Mouse (Mus musculus) midbrain, postnatal 0 days (tissue): Measurements from ENCODE around the gene Nfkbib. TPM values are rescaled to one million over a fixed set of nuclear protein-coding genes. Genes with fewer than 3 reads are reported as not detected.

ENCODE experiments used
- ATAC-seq: fragments of 200-750 bp; cut with Nextera tagmentation; 2 replicates; pipeline ENCODE4 v1.8.0; 2017; ENCODE audit warnings: moderate number of reproducible peaks, mild to moderate bottlenecking, moderate TSS enrichment, moderate library complexity; ENCODE audit not compliant: low FRiP score
- DNase-seq: peaks from one replicate; pipeline ENCODE4 v3.0.0-alpha.2; 2015; ENCODE audit warnings: low spot score
- H3K27ac ChIP-seq: fragments of 300-500 bp; sonication (generic); 2 replicates; pipeline ENCODE4 v1.5.1; 2014; ENCODE audit warnings: low read depth, mild to moderate bottlenecking, low read length, mixed read lengths
- H3K27me3 ChIP-seq: fragments of 300-500 bp; sonication (generic); 2 replicates; pipeline ENCODE4 v1.6.1; 2014; ENCODE audit warnings: low read length, control low read depth, mixed read lengths; ENCODE audit not compliant: insufficient read depth
- H3K36me3 ChIP-seq: fragments of 300-500 bp; sonication (generic); 2 replicates; pipeline ENCODE4 v1.6.1; 2014; ENCODE audit warnings: low read length, control low read depth, mixed read lengths; ENCODE audit not compliant: insufficient read depth
- H3K4me1 ChIP-seq: fragments of 300-500 bp; sonication (generic); 2 replicates; pipeline ENCODE4 v1.6.1; 2014; ENCODE audit warnings: mild to moderate bottlenecking, control low read depth, antibody characterized with exemption, low read length, mixed read lengths; ENCODE audit not compliant: insufficient read depth
- H3K4me2 ChIP-seq: fragments of 300-500 bp; sonication (generic); 2 replicates; pipeline ENCODE4 v1.6.1; 2014; ENCODE audit warnings: low read depth, mild to moderate bottlenecking, low read length, mixed read lengths; ENCODE audit not compliant: poor library complexity, severe bottlenecking
- H3K4me3 ChIP-seq: fragments of 300-500 bp; sonication (generic); 2 replicates; pipeline ENCODE4 v1.5.1; 2014; ENCODE audit warnings: low read depth, mild to moderate bottlenecking, low read length, moderate library complexity
- H3K9ac ChIP-seq: fragments of 300-500 bp; sonication (generic); replicated peaks from 2 replicates; pipeline ENCODE4 v1.6.1; 2014; ENCODE audit warnings: mild to moderate bottlenecking, low read length, moderate library complexity, mixed read lengths; ENCODE audit not compliant: poor library complexity, severe bottlenecking
- H3K9me3 ChIP-seq: fragments of 300-500 bp; sonication (generic); 2 replicates; pipeline ENCODE4 v1.6.1; 2016; ENCODE audit warnings: low read length, control low read depth
- CTCF ChIP-seq: IDR thresholded peaks from 2 replicates; pipeline ENCODE4 v1.5.1; 2016; ENCODE audit warnings: antibody characterized with exemption, mild to moderate bottlenecking
- WGBS: fragments of 180-500 bp; shearing (Covaris S2); extraction: QIAGEN DNeasy Blood & Tissue Kit; methylation state at CpG from one replicate; pipeline ENCODE4 v1.1.7; 2014; 5-methylcytosine and 5-hydroxymethylcytosine counted together
- polyA plus RNA-seq: library from polyadenylated mRNA; unstranded; fragments of >200 nt; fragmentation: Nextera tagmentation; extraction: Ambion mirVana; gene quantifications from 2 replicates; pipeline ENCODE4 v1.2.1, GENCODE M21; 2015
- total RNA-seq: library from RNA; depleted of rRNA; stranded (reverse); fragments of >200 nt; gene quantifications from 2 replicates; pipeline ENCODE4 v1.2.3, GENCODE M21; 2014

The Nfkbib gene
- total and polyA plus RNA-seq, 2 experiments from 2014 or later, result 19.7 to 58.5 TPM

DNA sequence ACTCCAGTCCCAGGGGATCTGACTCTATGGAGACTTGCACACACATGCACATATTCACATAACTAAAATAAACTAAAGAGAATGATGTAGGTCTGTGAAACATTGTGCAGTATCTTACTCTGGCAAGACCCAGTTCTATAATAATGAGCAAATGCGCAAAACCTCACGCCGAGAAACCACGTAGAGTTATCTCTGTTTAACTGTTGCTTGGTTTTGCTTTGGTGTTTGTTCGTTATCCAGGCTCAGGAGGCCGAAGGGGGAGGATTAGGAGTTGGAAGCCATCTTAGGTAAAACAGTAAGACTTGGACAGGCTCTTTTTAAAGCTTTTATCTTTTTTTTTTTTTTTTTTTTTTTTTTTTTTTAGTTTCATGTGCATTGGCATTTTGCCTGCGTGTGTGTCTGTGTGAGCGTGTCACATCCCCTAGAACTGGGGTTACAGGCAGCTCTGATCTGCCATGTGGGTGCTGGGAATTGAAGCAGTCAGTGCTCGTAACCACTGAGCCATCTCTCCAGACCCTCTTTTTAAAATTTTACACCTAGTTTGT, 2.2 kb upstream of the Nfkbib start:
- no peak overlapping the region for H3K27ac ChIP-seq
- H3K4me1 ChIP-seq, result peaks cover 17% of the 10 kb centered on the region; the same call in 1 of the 2 replicates
- no peak overlapping the region for H3K9ac ChIP-seq
- no peak for ATAC-seq
- H3K4me3 ChIP-seq, result no peak overlapping the region
- H3K27me3 ChIP-seq, result no peaks in the 10 kb centered on the region
- no peak for DNase-seq
- H3K36me3 ChIP-seq, result 0 out of 2 replicates have a peak, but pooled peaks cover 5% of the 10 kb centered on the region
- no peaks in the 10 kb centered on the region for H3K9me3 ChIP-seq
- H3K4me2 ChIP-seq, result no peak overlapping the region
- 92% methylated on average over 9 of the region's 9 CpGs for WGBS
- TF ChIP-seq CTCF, result no peak

DNA sequence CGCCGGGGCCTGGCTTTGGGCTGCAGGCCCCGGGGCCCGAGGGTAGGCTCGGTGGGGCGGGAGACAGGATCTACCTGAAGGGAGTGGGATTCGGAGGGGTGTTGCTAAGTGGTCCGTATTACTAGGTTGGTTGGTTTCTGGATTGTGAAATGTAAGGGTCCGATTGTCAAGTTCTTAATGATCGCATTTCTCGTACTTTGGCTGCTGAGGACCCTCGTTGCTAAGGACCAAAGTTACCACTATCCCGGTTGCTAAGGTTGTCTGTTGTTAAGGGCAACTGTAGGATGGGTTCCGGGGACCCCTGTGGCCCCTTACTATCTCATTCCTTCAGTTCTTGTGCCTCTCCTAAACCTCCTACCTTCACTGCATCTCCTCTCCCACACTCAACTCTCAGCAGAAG, 402 bp downstream of the Nfkbib start:
- peak overlapping the region; percentile 53 for H3K4me2 ChIP-seq
- peaks cover 17% of the 10 kb centered on the region; the same call in 1 of the 2 replicates for H3K4me1 ChIP-seq
- ATAC-seq, result peak; percentile 12; the same call in 1 of the 2 replicates
- WGBS, result under 1% methylated on average over 14 of the region's 14 CpGs
- H3K9me3 ChIP-seq, result no peaks in the 10 kb centered on the region
- H3K36me3 ChIP-seq, result peaks cover 4% of the 10 kb centered on the region
- H3K9ac ChIP-seq, result peak overlapping the region; percentile 55
- DNase-seq, result no peak
- TF ChIP-seq CTCF, result no peak
- no peaks in the 10 kb centered on the region for H3K27me3 ChIP-seq
- H3K4me3 ChIP-seq, result peak overlapping the region; percentile 72
- H3K27ac ChIP-seq, result no peak overlapping the region

DNA sequence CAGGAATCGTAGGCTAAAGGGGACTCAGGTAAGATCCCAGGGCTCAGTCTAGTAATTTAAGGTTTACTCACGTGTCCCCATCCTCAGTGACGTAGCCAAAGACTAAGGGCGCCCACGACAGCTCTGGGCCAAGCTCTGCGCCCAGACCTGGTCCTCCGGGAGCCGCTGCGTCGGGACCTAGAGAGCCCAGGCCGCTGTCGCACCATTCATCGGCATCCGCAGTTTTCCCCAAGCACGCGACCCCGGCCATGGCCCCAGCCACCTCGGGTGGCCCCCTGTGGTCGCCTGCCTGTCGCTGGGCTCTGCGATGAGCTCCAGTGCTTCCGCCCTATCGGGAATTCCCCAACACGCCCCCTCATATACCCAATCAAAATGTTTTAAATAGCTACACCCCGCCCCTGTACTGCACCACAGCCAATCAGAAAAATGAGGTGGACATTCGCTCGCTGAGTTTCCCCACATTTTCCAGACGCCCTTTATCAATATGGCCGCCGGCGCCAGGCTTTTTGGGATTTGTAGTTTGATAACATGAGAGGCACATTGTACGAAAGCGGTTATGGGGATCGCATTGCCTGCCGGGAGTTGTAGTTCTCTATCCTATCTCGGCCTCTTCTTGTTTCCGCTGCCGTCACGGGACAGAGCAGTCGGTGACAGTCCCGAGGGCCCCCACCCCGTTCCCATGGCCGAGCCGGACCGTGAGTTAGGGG, 986 bp downstream of the Nfkbib start, which contains the start of gene Sirt2:
TSS of gene Sirt2 (plus strand) at position 563 of the 707 bp plus-strand sequence.
- WGBS, result under 1% methylated on average over 45 of the region's 45 CpGs
- Histone ChIP-seq H3K9ac (peak within 1 kb of the TSS; percentile 64), H3K27ac (no peak within 1 kb of the TSS), H3K9me3 (no peaks in the 10 kb centered on the region), H3K27me3 (no peaks in the 10 kb centered on the region), H3K4me3 (peak within 1 kb of the TSS; percentile 72), H3K4me2 (peak within 1 kb of the TSS; percentile 68), H3K4me1 (peaks cover 17% of the 10 kb centered on the region; the same call in 1 of the 2 replicates), H3K36me3 (peaks cover 8% of the 10 kb centered on the region)
- peak; percentile 42; the same call in 1 of the 2 replicates for TF ChIP-seq CTCF
- DNase-seq (peak; percentile 99), ATAC-seq (peak; percentile 98)

DNA sequence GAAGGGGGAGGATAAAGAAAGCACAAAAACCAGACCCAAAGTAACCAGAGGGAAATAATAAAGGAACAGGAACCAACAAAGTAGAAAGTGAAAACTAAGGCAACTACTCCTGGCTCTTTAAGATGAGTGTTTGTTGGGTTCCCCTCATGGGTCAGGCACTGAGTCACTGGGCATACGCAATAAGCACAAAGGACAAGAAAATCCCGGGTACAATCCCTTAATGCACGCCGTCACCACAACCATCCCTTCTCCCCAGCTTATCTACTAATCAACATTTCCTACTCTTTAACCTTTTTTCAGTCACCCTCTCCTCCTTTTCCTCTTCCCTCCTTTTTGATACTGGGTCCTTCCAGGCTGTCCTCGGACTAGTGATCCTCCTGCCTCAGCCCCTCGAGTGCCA, 2.1 kb downstream of the Nfkbib start:
- peaks cover 17% of the 10 kb centered on the region; the same call in 1 of the 2 replicates for H3K4me1 ChIP-seq
- no peaks in the 10 kb centered on the region for H3K27me3 ChIP-seq
- no peak overlapping the region for H3K9ac ChIP-seq
- TF ChIP-seq CTCF, result no peak
- H3K4me2 ChIP-seq, result peak overlapping the region; percentile 68
- DNase-seq (no peak), ATAC-seq (no peak)
- WGBS, result 83% methylated on average over 6 of the region's 6 CpGs
- H3K27ac ChIP-seq, result no peak overlapping the region
- H3K36me3 ChIP-seq, result peaks cover 16% of the 10 kb centered on the region
- no peaks in the 10 kb centered on the region for H3K9me3 ChIP-seq
- H3K4me3 ChIP-seq, result peak overlapping the region; percentile 72

DNA sequence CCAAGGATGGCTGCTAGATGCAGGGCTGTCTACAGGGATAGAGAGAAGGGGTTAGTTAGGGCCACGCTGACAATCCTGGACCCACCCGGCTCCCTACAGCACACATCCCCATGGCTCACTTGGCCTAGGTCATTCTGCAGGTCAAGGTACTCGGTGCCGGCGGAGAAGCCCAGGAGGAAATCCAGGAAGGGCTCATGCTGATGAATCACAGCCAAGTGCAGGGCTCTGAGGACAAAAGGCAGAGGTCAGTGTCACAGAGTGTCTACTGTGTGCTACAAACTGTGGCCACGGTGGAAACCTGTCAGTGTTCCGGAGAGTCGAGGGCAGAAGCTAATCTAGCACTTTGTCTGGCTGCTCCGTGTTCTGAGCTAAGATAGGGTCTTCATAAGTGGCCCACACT, 5.4 kb downstream of the Nfkbib start:
- Histone ChIP-seq H3K27me3 (no peaks in the 10 kb centered on the region), H3K36me3 (peaks cover 35% of the 10 kb centered on the region), H3K9me3 (no peaks in the 10 kb centered on the region), H3K4me1 (peaks cover 10% of the 10 kb centered on the region; the same call in 1 of the 2 replicates), H3K27ac (no peak overlapping the region), H3K9ac (no peak overlapping the region), H3K4me2 (no peak overlapping the region), H3K4me3 (no peak overlapping the region)
- 93% methylated on average over 9 of the region's 9 CpGs for WGBS
- no peak for TF ChIP-seq CTCF
- no peak for DNase-seq
- no peak for ATAC-seq

DNA sequence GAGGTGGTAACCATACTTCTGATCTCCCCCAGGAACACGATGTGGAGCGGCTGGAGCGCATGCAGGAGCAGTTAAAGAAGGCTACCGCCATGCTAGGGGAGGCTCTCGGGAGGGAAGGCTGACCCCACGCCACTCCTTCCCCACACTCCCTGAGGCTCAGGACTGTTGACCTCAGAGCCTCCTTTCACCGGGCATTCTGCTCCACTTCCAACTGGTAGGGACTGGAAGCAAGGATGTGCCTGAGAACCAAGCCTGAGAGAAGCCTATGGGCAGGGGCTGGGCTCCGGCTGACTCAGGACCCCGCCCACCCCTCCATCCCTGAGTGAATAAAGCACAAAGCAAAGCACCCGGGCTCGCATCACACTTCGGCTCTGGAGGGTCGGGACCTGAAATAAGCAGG, 8.7 kb downstream of the Nfkbib start:
- H3K4me2 ChIP-seq, result no peak overlapping the region
- peaks cover 3% of the 10 kb centered on the region; the same call in 1 of the 2 replicates for H3K4me1 ChIP-seq
- H3K9ac ChIP-seq, result no peak overlapping the region
- peaks cover 35% of the 10 kb centered on the region for H3K36me3 ChIP-seq
- no peak for TF ChIP-seq CTCF
- no peak overlapping the region for H3K4me3 ChIP-seq
- no peaks in the 10 kb centered on the region for H3K9me3 ChIP-seq
- 84% methylated on average over 13 of the region's 13 CpGs for WGBS
- H3K27ac ChIP-seq, result no peak overlapping the region
- no peak for DNase-seq
- H3K27me3 ChIP-seq, result 0 out of 2 replicates have a peak, but pooled peaks cover 11% of the 10 kb centered on the region
- ATAC-seq, result no peak
